Mouse (Mus musculus) liver, embryonic 14.5 days (tissue): ENCODE measurements at regions not wholly inside any gene's neighbourhood (a gene's known extent, or its start where the extent isn't known, plus 50 kb on each side); places are given as distances from the start of the nearest gene placed in this dataset.

Experiments
- ATAC-seq: fragments of 200-750 bp; cut with Nextera tagmentation; 2 replicates; pipeline ENCODE4 v1.8.0; 2017; ENCODE audit warnings: moderate number of reproducible peaks, mild to moderate bottlenecking, moderate library complexity; ENCODE audit not compliant: insufficient read depth
- DNase-seq, 3 experiments: peaks; one replicate each; pipeline ENCODE4 v3.0.0-alpha.2; 2012 to 2013; ENCODE audit warnings: low read depth in 3 of 3, low spot score in 3 of 3
- H3K27ac ChIP-seq: fragments of 300-500 bp; sonication (generic); 2 replicates; pipeline ENCODE4 v1.5.1; 2014; ENCODE audit warnings: moderate library complexity, mild to moderate bottlenecking, control low read depth, inconsistent platforms
- H3K27me3 ChIP-seq: fragments of 300-500 bp; sonication (generic); 2 replicates; pipeline ENCODE4 v1.6.1; 2014; ENCODE audit warnings: mild to moderate bottlenecking, low read length, moderate library complexity; ENCODE audit not compliant: control insufficient read depth, insufficient read depth
- H3K36me3 ChIP-seq: fragments of 300-500 bp; sonication (generic); replicated peaks from 2 replicates; pipeline ENCODE4 v1.6.1; 2014; ENCODE audit warnings: low read depth; ENCODE audit not compliant: control insufficient read depth, insufficient read depth
- H3K4me1 ChIP-seq, 2 experiments: fragments of 200-500 bp in 1 of 2; fragments of 300-500 bp in 1 of 2; sonication (generic) in 1 of 2; replicated peaks; 2 replicates each; pipeline ENCODE4 v1.6.1; 2012 to 2014; ENCODE audit warnings: antibody characterized with exemption in 1 of 2, inconsistent platforms in 1 of 2, low read length in 1 of 2; ENCODE audit not compliant: control insufficient read depth in 2 of 2, insufficient read depth in 2 of 2
- H3K4me2 ChIP-seq: fragments of 300-500 bp; sonication (generic); 2 replicates; pipeline ENCODE4 v1.6.1; 2014; ENCODE audit warnings: low read depth, mild to moderate bottlenecking, control low read depth, moderate library complexity
- H3K4me3 ChIP-seq, 2 experiments: fragments of 200-500 bp in 1 of 2; fragments of 300-500 bp in 1 of 2; sonication (generic) in 1 of 2; 2 replicates each; pipeline ENCODE4 v1.5.1; 2012 to 2014; ENCODE audit warnings: low read depth in 2 of 2, low read length in 2 of 2, mild to moderate bottlenecking in 2 of 2, control low read depth in 1 of 2, inconsistent platforms in 1 of 2, moderate library complexity in 1 of 2; ENCODE audit not compliant: insufficient read depth in 1 of 2
- H3K9ac ChIP-seq: fragments of 300-500 bp; sonication (generic); replicated peaks from 2 replicates; pipeline ENCODE4 v1.6.1; 2014; ENCODE audit warnings: mild to moderate bottlenecking, control low read depth, moderate library complexity
- H3K9me3 ChIP-seq: fragments of 300-500 bp; sonication (generic); 2 replicates; pipeline ENCODE4 v1.6.1; 2016; ENCODE audit warnings: low read length, mixed read lengths; ENCODE audit not compliant: control insufficient read depth
- CTCF ChIP-seq: IDR thresholded peaks from 2 replicates; pipeline ENCODE4 v1.5.1; 2016; ENCODE audit warnings: antibody characterized with exemption, low read depth, control low read depth
- EP300 ChIP-seq: IDR thresholded peaks from 2 replicates; pipeline ENCODE4 v1.6.1; 2016; ENCODE audit warnings: antibody characterized with exemption, low read depth
- WGBS: fragments of 180-500 bp; shearing (Covaris S2); extraction: QIAGEN DNeasy Blood & Tissue Kit; methylation state at CpG from one replicate; pipeline ENCODE4 v1.1.7; 2014; ENCODE audit not compliant: insufficient replicate concordance; 5-methylcytosine and 5-hydroxymethylcytosine counted together

- ATAC-seq, result no peak
- Histone ChIP-seq H3K4me2 (no peak overlapping the region), H3K9ac (no peak overlapping the region), H3K4me1 (peaks cover 0 to 11% of the 10 kb centered on the region in 2 experiments; a peak in 1 of 4 replicates), H3K36me3 (no peaks in the 10 kb centered on the region), H3K4me3 (no peak overlapping the region), H3K9me3 (no peaks in the 10 kb centered on the region), H3K27me3 (no peaks in the 10 kb centered on the region), H3K27ac (no peak overlapping the region)
- DNase-seq, result no peak
- no peak for TF ChIP-seq EP300
- no peak for TF ChIP-seq CTCF
- 65% methylated on average over 3 of the region's 3 CpGs for WGBS
These were observed 192.6 kb downstream of the Sp3 start for GRCm38 (mm10) chr2:72787616-72788015.

- H3K4me2 ChIP-seq, result no peak overlapping the region
- H3K9ac ChIP-seq, result no peak overlapping the region
- H3K36me3 ChIP-seq, result no peaks in the 10 kb centered on the region
- no peak overlapping the region for H3K27ac ChIP-seq
- H3K4me1 ChIP-seq, result peaks cover 0 to 2% of the 10 kb centered on the region in 2 experiments; a peak in 1 of 4 replicates
- ATAC-seq (no peak), DNase-seq (no peak)
- no peaks in the 10 kb centered on the region for H3K27me3 ChIP-seq
- WGBS, result 35% methylated on average over 3 of the region's 3 CpGs
- TF ChIP-seq EP300 (no peak), CTCF (no peak)
- H3K4me3 ChIP-seq, result no peak overlapping the region
- no peaks in the 10 kb centered on the region for H3K9me3 ChIP-seq
These were observed 188.8 kb downstream of the Sp3 start for GRCm38 (mm10) chr2:72791496-72791895.

GRCm38 (mm10) chr2:72793424-72793823 lies 186.8 kb downstream of the Sp3 start:
- H3K27ac ChIP-seq, result no peak overlapping the region
- H3K4me2 ChIP-seq, result no peak overlapping the region
- no peak for ATAC-seq
- TF ChIP-seq EP300, result no peak
- TF ChIP-seq CTCF, result no peak
- no peak for DNase-seq
- H3K4me1 ChIP-seq, result no peaks in the 10 kb centered on the region
- 60% methylated on average over 10 of the region's 10 CpGs for WGBS
- no peaks in the 10 kb centered on the region for H3K27me3 ChIP-seq
- no peaks in the 10 kb centered on the region for H3K9me3 ChIP-seq
- H3K9ac ChIP-seq, result no peak overlapping the region
- no peaks in the 10 kb centered on the region for H3K36me3 ChIP-seq
- H3K4me3 ChIP-seq, result no peak overlapping the region

- Histone ChIP-seq H3K4me3 (no peak overlapping the region), H3K4me2 (no peak overlapping the region), H3K9me3 (no peaks in the 10 kb centered on the region), H3K27ac (no peak overlapping the region), H3K27me3 (no peaks in the 10 kb centered on the region), H3K9ac (no peak overlapping the region), H3K4me1 (no peaks in the 10 kb centered on the region), H3K36me3 (no peaks in the 10 kb centered on the region)
- DNase-seq, result no peak
- ATAC-seq, result no peak
- no peak for TF ChIP-seq EP300
- 46% methylated on average over 4 of the region's 4 CpGs for WGBS
These were observed 185.7 kb downstream of the Sp3 start for GRCm38 (mm10) chr2:72794501-72794900.

GRCm38 (mm10) chr2:72797002-72797718 lies 183.1 kb downstream of the Sp3 start:
- DNase-seq (no peak), ATAC-seq (no peak)
- no peaks in the 10 kb centered on the region for H3K9me3 ChIP-seq
- WGBS, result 56% methylated on average over 4 of the region's 4 CpGs
- H3K4me2 ChIP-seq, result no peak overlapping the region
- H3K27me3 ChIP-seq, result no peaks in the 10 kb centered on the region
- H3K9ac ChIP-seq, result no peak overlapping the region
- TF ChIP-seq CTCF (no peak), EP300 (no peak)
- H3K27ac ChIP-seq, result no peak overlapping the region
- no peaks in the 10 kb centered on the region for H3K36me3 ChIP-seq
- peaks cover 4 to 6% of the 10 kb centered on the region in 2 experiments; a peak in 3 of 4 replicates for H3K4me1 ChIP-seq
- H3K4me3 ChIP-seq, result no peak overlapping the region
